Mouse (Mus musculus): ENCODE results near the gene Kcng3. TPM values are rescaled to one million over a fixed set of nuclear protein-coding genes. Genes with fewer than 3 reads are reported as not detected.

Gene Kcng3
- polyA plus RNA-seq, 1 experiment from 2014 or later: not detected

GRCm38 (mm10) chr17:83655732-83656131 lies 24.0 kb upstream of the Kcng3 start:
- WGBS: 76% methylated on average over 3 of the region's 3 CpGs
- no peak overlapping the region for H3K4me3 ChIP-seq (ENCODE audit: low read length)
- ATAC-seq (ENCODE audit: low FRiP score, low TSS enrichment): no peak
- H3K9ac ChIP-seq (ENCODE audit: low read depth, low read length): no peak overlapping the region
- H3K4me1 ChIP-seq (ENCODE audit: control insufficient read depth, insufficient read depth, low read length): no peaks in the 10 kb centered on the region
- H3K9me3 ChIP-seq (ENCODE audit: control insufficient read depth, low read length): no peaks in the 10 kb centered on the region
- no peaks in the 10 kb centered on the region for H3K27me3 ChIP-seq (ENCODE audit: control insufficient read depth, insufficient read depth, low read length)
- H3K36me3 ChIP-seq (ENCODE audit: control insufficient read depth, insufficient read depth, low read length): no peaks in the 10 kb centered on the region
- no peak overlapping the region for H3K27ac ChIP-seq (ENCODE audit: low read depth, low read length)
- no peak overlapping the region for H3K4me2 ChIP-seq (replicated peaks; ENCODE audit: low read depth, low read length)

DNA sequence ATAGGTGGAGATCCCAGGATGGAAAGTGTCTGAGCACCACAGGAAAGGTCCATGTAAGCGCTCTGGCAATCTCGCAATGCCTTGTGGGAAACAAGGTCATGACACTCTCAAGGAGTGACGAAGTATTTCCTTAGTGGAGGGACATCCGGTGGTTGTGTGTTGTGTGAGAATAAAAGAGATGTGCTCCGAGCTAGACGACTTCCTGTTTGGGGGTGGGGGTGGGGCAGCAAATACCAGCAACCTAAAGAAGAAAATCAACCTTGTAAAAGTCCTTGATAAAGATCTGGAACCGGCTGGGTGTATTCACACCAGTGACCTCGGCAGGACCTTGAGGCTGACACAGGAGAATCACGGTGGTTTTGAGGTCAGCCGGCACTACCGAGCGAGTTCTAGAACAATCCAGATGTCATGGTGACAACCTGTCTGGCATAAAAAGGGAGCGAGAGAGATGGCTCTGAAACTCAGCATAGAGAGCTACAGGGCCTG lies 23.0 kb upstream of the Kcng3 start:
- no peak for ATAC-seq (ENCODE audit: low FRiP score, low TSS enrichment)
- Histone ChIP-seq H3K4me1 (ENCODE audit: control insufficient read depth, insufficient read depth, low read length) (no peaks in the 10 kb centered on the region), H3K9ac (ENCODE audit: low read depth, low read length) (no peak overlapping the region)

DNA sequence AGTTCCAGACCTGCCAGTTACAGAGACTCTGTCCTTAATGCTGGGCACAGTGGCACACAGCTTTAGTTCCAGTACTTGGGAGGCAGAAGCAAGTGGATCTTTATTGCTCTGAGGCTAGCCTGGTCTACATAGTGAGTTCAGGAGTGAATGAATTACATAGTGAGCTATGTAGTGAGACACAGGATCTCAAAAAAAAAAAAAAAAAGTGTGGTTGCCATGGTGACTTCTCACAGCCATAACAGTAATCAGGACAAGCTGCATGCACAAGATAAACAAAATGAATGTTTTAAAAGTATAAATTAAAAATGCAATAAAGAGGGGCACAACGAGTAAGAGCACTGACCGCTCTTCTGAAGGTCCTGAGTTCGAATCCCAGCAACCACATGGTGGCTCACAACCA lies 21.9 kb upstream of the Kcng3 start:
- WGBS: 94% methylated on average over 3 of the region's 3 CpGs
- no peak overlapping the region for H3K9ac ChIP-seq (ENCODE audit: low read depth, low read length)
- no peak for ATAC-seq (ENCODE audit: low FRiP score, low TSS enrichment)
- no peak overlapping the region for H3K4me3 ChIP-seq (ENCODE audit: low read length)
- no peaks in the 10 kb centered on the region for H3K4me1 ChIP-seq (ENCODE audit: control insufficient read depth, insufficient read depth, low read length)
- no peaks in the 10 kb centered on the region for H3K36me3 ChIP-seq (ENCODE audit: control insufficient read depth, insufficient read depth, low read length)
- H3K27ac ChIP-seq (ENCODE audit: low read depth, low read length): no peak overlapping the region
- H3K4me2 ChIP-seq (replicated peaks; ENCODE audit: low read depth, low read length): no peak overlapping the region
- H3K9me3 ChIP-seq (ENCODE audit: control insufficient read depth, low read length): no peaks in the 10 kb centered on the region
- H3K27me3 ChIP-seq (ENCODE audit: control insufficient read depth, insufficient read depth, low read length): no peaks in the 10 kb centered on the region

More for the DNA sequence above, 23.0 kb upstream of the Kcng3 start:
- Histone ChIP-seq H3K4me3 (ENCODE audit: low read length) (no peak overlapping the region), H3K4me2 (replicated peaks; ENCODE audit: low read depth, low read length) (no peak overlapping the region), H3K9me3 (ENCODE audit: control insufficient read depth, low read length) (no peaks in the 10 kb centered on the region), H3K27me3 (ENCODE audit: control insufficient read depth, insufficient read depth, low read length) (no peaks in the 10 kb centered on the region), H3K36me3 (ENCODE audit: control insufficient read depth, insufficient read depth, low read length) (no peaks in the 10 kb centered on the region), H3K27ac (ENCODE audit: low read depth, low read length) (no peak overlapping the region)
- 54% methylated on average over 13 of the region's 13 CpGs for WGBS

GRCm38 (mm10) chr17:83650932-83651682 lies 19.4 kb upstream of the Kcng3 start:
- Histone ChIP-seq H3K36me3 (ENCODE audit: control insufficient read depth, insufficient read depth, low read length) (no peaks in the 10 kb centered on the region), H3K27me3 (ENCODE audit: control insufficient read depth, insufficient read depth, low read length) (no peaks in the 10 kb centered on the region), H3K9me3 (ENCODE audit: control insufficient read depth, low read length) (no peaks in the 10 kb centered on the region), H3K4me2 (replicated peaks; ENCODE audit: low read depth, low read length) (no peak overlapping the region), H3K4me3 (ENCODE audit: low read length) (no peak overlapping the region), H3K9ac (ENCODE audit: low read depth, low read length) (no peak overlapping the region), H3K27ac (ENCODE audit: low read depth, low read length) (no peak overlapping the region), H3K4me1 (ENCODE audit: control insufficient read depth, insufficient read depth, low read length) (peaks cover 4% of the 10 kb centered on the region; the same call in 1 of the 2 replicates)
- peak; percentile 64; the same call in 1 of the 2 replicates for ATAC-seq (ENCODE audit: low FRiP score, low TSS enrichment)
- WGBS: 71% methylated on average over 7 of the region's 7 CpGs

DNA sequence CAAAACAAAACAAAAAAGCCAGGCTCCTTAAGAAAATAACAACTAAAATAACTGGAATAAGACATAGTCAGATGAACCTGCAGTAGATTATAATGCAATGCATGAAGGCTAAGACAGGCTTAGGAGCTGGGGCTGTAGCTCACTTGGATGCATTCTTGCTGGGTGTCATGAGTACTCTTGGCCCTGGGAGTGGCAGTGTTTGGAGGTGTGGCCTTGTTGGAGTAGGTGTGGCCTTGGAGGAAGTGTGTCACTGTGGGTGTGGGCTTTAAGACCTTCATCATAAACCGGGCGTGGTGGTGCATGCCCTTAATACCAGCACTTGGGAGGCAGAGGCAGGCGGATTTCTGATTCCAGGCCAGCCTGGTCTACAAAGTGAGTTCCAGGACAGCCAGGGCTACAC lies 18.3 kb upstream of the Kcng3 start:
- no peaks in the 10 kb centered on the region for H3K9me3 ChIP-seq (ENCODE audit: control insufficient read depth, low read length)
- H3K4me2 ChIP-seq (replicated peaks; ENCODE audit: low read depth, low read length): no peak overlapping the region

DNA sequence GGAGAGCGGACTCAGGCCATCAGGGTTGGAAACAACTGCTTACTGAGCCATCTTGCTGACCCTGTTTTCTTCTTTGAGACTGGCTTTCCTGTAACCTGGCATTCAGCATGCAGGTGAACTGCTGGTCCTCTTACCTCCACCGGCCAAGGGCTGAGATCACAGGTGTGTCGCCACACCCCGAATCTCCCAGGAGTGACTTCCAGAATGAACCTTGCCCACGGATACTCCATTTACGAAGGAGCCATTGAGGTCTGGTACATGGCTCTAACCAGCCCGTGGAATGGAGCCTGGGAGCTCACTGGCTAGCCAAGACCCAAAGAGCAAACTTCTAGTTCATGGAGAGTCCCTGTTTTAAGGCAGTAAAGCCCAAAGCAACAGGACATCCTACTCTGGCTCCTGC lies 15.7 kb upstream of the Kcng3 start:
- Histone ChIP-seq H3K36me3 (ENCODE audit: control insufficient read depth, insufficient read depth, low read length) (no peaks in the 10 kb centered on the region), H3K4me2 (replicated peaks; ENCODE audit: low read depth, low read length) (no peak overlapping the region), H3K27ac (ENCODE audit: low read depth, low read length) (no peak overlapping the region), H3K9ac (ENCODE audit: low read depth, low read length) (no peak overlapping the region), H3K9me3 (ENCODE audit: control insufficient read depth, low read length) (no peaks in the 10 kb centered on the region), H3K27me3 (ENCODE audit: control insufficient read depth, insufficient read depth, low read length) (no peaks in the 10 kb centered on the region), H3K4me1 (ENCODE audit: control insufficient read depth, insufficient read depth, low read length) (peaks cover 4% of the 10 kb centered on the region; the same call in 1 of the 2 replicates), H3K4me3 (ENCODE audit: low read length) (no peak overlapping the region)
- 97% methylated on average over 7 of the region's 7 CpGs for WGBS
- ATAC-seq (ENCODE audit: low FRiP score, low TSS enrichment): no peak

More for the DNA sequence above, 18.3 kb upstream of the Kcng3 start:
- H3K4me1 ChIP-seq (ENCODE audit: control insufficient read depth, insufficient read depth, low read length): peaks cover 4% of the 10 kb centered on the region; the same call in 1 of the 2 replicates
- H3K4me3 ChIP-seq (ENCODE audit: low read length): no peak overlapping the region
- no peak for ATAC-seq (ENCODE audit: low FRiP score, low TSS enrichment)
- no peak overlapping the region for H3K9ac ChIP-seq (ENCODE audit: low read depth, low read length)
- no peak overlapping the region for H3K27ac ChIP-seq (ENCODE audit: low read depth, low read length)
- no peaks in the 10 kb centered on the region for H3K27me3 ChIP-seq (ENCODE audit: control insufficient read depth, insufficient read depth, low read length)
- 96% methylated on average over 3 of the region's 3 CpGs for WGBS
- no peaks in the 10 kb centered on the region for H3K36me3 ChIP-seq (ENCODE audit: control insufficient read depth, insufficient read depth, low read length)

- Histone ChIP-seq H3K4me2 (replicated peaks; ENCODE audit: low read depth, low read length) (no peak overlapping the region), H3K4me3 (ENCODE audit: low read length) (no peak overlapping the region), H3K9me3 (ENCODE audit: control insufficient read depth, low read length) (no peaks in the 10 kb centered on the region), H3K9ac (ENCODE audit: low read depth, low read length) (no peak overlapping the region), H3K27me3 (ENCODE audit: control insufficient read depth, insufficient read depth, low read length) (no peaks in the 10 kb centered on the region), H3K36me3 (ENCODE audit: control insufficient read depth, insufficient read depth, low read length) (no peaks in the 10 kb centered on the region), H3K4me1 (ENCODE audit: control insufficient read depth, insufficient read depth, low read length) (peaks cover 4% of the 10 kb centered on the region; the same call in 1 of the 2 replicates), H3K27ac (ENCODE audit: low read depth, low read length) (no peak overlapping the region)
- WGBS: 59% methylated on average over 8 of the region's 8 CpGs
- ATAC-seq (ENCODE audit: low FRiP score, low TSS enrichment): no peak
Observed at GRCm38 (mm10) chr17:83646425-83647163, 14.9 kb upstream of the Kcng3 start.

DNA sequence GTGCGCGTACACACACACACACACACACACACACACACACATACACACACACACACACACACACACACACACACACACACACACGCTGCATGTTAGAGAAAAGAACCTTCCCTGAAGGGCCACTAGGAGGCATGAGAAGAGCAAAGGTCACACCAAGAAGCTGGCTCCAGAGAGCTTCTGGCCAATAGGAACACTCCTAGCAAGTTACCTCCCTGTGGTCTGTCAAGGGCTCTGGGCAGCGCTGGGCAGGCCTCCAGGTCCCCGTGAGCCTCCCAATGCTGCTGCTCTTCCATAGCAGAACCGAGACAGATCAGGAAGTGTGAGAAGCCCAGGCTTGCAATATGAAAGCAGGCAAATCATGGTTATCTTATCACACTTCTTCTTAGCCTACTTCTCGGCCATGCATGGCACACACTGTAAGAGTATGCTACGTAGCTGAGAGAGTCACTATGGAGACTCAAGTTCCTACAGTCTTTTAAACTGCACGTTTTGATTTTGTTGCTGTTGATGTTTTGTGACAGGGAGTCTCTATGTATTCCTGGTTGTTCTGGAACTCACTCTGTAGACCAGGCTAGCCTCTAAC lies 13.6 kb upstream of the Kcng3 start:
- H3K4me2 ChIP-seq (replicated peaks; ENCODE audit: low read depth, low read length): no peak overlapping the region
- WGBS: 59% methylated on average over 9 of the region's 9 CpGs
- H3K27ac ChIP-seq (ENCODE audit: low read depth, low read length): no peak overlapping the region
- H3K9me3 ChIP-seq (ENCODE audit: control insufficient read depth, low read length): no peaks in the 10 kb centered on the region
- no peak overlapping the region for H3K9ac ChIP-seq (ENCODE audit: low read depth, low read length)
- no peaks in the 10 kb centered on the region for H3K27me3 ChIP-seq (ENCODE audit: control insufficient read depth, insufficient read depth, low read length)
- ATAC-seq (ENCODE audit: low FRiP score, low TSS enrichment): 0 out of 2 replicates have a peak, but pooled peaks have one; percentile 39
- no peaks in the 10 kb centered on the region for H3K36me3 ChIP-seq (ENCODE audit: control insufficient read depth, insufficient read depth, low read length)
- no peak overlapping the region for H3K4me3 ChIP-seq (ENCODE audit: low read length)
- peaks cover 4% of the 10 kb centered on the region; the same call in 1 of the 2 replicates for H3K4me1 ChIP-seq (ENCODE audit: control insufficient read depth, insufficient read depth, low read length)

Data from kidney, embryonic 14.5 days (tissue).